Mouse (Mus musculus) kidney, adult 9 months (tissue): ENCODE data around the gene Slc6a8.

ENCODE experiments used
- DNase-seq: peaks from one replicate; pipeline ENCODE4 v3.0.0; 2022

Slc6a8 gene

GRCm38 (mm10) chrX:73672879-73673618, at the start of gene Slc6a8:
Gene Slc6a8 (plus strand): TSS chrX:73673150.
- peak; percentile 63 for DNase-seq

- no peak for DNase-seq
Observed at GRCm38 (mm10) chrX:73626981-73627380, 46.0 kb upstream of the Slc6a8 start.

DNA sequence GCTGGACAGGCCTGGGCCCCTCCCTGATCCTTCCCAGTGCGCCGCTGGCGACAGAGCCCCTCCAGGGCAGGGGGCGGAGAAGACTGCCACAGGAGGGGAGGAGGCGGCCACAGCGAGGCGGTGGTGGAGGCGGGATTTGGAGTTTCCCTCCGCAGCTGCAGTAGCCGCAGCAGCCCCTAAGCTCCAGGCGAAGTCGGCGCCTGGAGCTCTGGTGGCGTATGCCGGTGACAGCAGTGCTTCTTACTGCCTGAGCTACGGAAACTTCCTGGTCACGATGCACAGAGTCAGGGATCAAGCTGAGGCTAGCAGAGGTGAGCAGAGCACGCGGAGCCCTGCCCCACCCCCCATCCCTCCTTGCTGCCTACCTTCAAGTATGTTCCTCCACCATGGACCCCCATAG, 37.5 kb upstream of the Slc6a8 start:
- no peak for DNase-seq

- no peak for DNase-seq
Observed at GRCm38 (mm10) chrX:73637415-73637814, 35.5 kb upstream of the Slc6a8 start.

DNA sequence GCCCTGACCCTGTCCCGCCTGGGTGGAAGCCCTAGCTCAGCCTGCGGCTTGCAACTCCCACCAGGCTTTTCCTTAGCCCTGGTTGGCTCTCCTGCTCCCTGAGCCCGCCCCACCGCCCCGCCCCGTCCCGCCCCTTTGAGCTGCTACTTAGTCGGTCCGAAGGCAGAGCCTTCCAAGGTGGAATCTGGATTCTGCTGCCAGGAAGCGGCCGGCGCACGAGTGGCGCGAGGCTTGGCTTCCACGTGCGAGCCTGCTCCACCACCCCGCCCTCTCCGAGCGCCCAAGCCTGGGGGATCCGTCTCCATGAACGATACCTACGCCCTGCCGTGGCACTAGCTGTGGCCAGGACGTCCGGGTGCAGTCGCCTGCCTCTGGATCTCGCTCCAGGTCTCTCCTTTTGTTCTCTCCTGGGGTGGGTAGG, 33.7 kb upstream of the Slc6a8 start, which contains the start of gene Dusp9:
Dusp9 (plus strand) TSS at position 165 of the 421 bp plus-strand sequence.
- peak; percentile 43 for DNase-seq

GRCm38 (mm10) chrX:73639901-73640469, 33.0 kb upstream of the Slc6a8 start:
- DNase-seq: no peak

- DNase-seq: no peak
Observed at GRCm38 (mm10) chrX:73645121-73645520, 27.8 kb upstream of the Slc6a8 start.

GRCm38 (mm10) chrX:73650869-73651268, 22.1 kb upstream of the Slc6a8 start:
- no peak for DNase-seq

DNA sequence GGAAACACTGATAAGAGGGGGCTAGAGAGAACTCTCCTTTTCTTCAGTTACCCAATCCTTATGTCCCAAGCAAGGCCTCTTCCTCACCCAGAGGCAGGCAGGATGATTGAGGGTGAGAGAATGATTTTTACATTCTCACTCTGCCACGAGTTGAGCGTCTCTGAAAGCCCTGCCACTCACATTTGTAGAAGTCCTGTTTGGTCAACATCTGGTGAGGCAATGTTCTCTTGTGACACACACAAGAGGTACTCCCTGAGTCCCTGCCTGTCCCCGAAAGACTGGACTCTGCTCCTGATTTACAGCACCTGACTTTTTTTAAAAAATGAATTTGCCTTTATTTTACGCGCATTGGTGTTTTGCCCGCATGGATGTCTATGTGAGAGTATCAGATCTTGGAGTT, 19.6 kb upstream of the Slc6a8 start:
- DNase-seq: no peak

- peak; percentile 85 for DNase-seq
Observed at GRCm38 (mm10) chrX:73654177-73654576, 18.8 kb upstream of the Slc6a8 start.

GRCm38 (mm10) chrX:73655529-73655928, 17.4 kb upstream of the Slc6a8 start:
- DNase-seq: peak; percentile 18

DNA sequence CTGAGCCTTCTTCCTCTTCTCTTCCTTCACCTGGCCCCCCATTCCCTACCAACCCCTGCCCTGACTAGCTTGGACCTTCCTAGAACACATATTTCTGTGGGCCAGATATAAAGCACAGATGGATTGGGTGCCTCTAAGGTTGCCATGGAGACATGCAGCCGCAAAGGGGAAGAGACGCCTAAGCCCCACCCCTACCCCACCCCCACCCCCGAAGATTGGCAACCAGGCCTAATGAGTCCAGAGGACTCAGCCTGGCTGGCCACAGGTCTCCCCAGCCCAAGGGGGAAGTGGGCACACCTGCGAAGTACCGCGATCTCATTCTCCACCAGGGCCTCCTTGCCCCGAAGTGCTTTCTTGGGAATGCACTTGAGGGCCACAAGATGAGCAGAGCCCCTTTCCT, 14.6 kb upstream of the Slc6a8 start:
- no peak for DNase-seq

DNA sequence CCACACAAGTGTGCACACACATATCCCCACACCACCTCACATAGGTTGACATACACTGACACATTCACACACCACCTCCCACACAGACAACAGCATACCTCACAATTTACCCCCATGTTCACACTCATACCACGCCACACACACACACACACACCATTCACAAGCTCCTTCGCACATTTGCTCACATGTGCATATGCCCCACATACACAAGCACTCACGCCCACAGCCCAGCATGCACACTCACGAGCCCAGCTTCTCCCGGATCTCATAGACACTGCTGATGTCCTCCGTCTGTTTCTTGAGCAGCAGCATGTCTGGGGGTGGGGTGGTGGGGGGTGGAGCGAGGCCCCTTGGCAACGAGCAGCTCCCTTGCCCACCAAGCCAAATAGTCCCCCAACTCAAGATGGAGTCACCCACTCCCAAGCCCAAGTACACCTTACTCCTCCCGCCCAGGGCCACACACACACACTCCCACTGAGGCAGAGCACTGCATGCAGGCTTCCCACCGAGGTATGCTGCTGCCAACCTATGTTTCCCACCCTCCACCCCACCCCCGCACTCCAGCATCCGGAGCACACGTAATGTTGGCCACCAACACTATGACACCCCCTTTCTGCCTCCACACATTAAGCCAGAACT, 13.9 kb upstream of the Slc6a8 start:
- DNase-seq: no peak

DNA sequence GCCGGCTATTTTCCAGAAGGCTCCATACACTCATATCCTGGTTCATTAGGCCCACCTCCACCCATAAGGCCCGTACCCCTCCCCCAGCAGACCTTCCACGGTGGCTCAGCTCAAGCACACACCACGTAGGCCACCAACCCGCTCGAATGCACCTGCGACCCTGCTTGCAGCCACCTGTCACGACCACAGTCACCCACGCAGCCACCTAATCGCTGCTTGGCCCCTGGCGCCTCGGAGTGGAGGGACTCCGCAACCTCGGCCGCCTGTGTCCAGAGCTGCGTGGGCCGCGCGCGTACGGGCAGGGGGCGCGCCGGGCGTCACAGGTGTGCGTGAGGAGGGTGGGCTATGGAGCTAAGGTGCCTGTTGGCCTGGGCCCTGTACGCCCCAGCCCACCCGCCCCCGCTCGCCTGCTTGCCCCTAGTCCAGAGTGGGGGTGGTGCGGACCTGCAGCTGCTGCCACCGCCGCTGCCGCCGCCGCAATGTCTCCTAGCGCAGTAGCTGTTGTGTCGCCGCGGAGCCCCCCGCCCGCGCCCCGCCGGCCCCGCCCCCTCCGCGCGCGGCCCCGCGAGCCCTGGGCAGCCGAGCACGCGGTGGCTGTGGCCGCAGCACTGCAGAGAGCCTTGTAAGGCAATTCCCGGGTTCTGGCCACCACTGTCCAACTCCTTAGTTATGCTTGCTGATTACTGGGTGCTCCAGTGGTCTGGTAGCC, 13.2 kb upstream of the Slc6a8 start, which contains the start of gene Pnck:
Pnck (minus strand) TSS at position 543 of the 709 bp plus-strand sequence.
- DNase-seq: no peak

- no peak for DNase-seq
Observed at GRCm38 (mm10) chrX:73660284-73660665, 12.7 kb upstream of the Slc6a8 start.

DNA sequence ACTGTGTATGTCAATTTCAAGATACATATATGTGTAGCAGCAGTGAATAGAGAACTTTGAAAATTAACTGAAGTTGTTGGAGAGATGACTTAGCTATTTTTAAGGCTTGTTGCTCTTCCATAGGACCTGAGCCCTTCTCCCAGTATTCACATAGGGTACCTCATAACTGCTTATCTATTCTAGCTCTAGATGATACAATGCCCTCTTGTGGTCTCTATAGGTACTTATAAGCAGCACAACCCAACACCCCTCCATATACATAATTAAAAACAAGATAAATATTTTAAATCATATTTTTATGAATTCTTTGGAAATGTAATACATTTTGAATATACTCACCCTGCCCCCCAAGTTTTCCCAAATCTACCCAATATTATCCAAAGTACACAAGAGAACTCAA, 9.8 kb upstream of the Slc6a8 start:
- DNase-seq: no peak

GRCm38 (mm10) chrX:73672031-73672431, 919 bp upstream of the Slc6a8 start:
- DNase-seq: peak; percentile 63

DNA sequence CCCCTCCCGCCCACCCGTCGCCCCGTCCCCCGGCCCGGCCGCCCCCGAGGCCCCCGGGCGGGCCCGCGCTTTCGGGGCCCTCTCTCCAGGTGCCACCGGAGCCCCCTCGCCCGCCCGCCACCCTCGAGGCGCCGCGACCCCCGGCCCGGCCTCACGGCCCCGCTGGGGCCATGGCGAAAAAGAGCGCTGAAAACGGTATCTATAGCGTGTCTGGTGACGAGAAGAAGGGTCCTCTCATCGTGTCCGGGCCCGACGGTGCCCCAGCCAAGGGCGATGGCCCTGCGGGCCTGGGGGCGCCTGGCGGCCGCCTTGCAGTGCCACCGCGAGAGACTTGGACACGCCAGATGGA, 643 bp downstream of the Slc6a8 start:
- DNase-seq: no peak

DNA sequence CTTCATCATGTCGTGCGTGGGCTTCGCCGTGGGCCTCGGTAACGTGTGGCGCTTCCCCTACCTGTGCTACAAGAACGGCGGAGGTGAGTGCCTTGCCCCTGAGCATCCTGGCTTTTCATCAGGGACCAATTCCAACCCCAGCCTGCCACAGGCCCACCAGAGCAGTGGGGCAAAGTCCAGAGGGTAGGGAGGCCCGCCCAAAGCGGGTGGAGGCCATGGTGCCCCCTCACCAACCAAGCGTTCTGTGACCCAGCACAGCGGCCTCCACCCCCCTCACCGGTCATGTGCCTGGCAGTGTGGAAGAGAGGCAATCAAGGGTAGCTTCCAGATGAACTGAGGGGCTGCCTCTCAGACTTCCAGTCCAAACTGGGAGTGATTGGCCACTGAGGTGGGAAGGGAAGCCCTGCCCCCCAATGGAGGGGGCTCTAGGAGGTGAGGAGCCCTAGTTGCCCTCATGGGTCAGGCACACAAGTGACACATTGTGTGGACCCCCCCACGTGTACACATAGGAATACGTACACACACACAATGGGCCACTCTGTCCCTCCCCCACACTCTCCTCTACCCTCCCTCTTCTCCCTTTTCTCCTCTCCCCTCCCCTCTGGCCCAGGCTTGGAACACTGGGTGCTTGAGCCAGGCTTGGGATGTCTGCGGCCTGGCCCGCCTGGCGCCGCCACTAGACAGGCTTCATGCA, 1.2 kb downstream of the Slc6a8 start:
- peak; percentile 76 for DNase-seq

- no peak for DNase-seq
Observed at GRCm38 (mm10) chrX:73675231-73675630, 2.3 kb downstream of the Slc6a8 start.

- no peak for DNase-seq
Observed at GRCm38 (mm10) chrX:73676668-73677067, 3.7 kb downstream of the Slc6a8 start.

DNA sequence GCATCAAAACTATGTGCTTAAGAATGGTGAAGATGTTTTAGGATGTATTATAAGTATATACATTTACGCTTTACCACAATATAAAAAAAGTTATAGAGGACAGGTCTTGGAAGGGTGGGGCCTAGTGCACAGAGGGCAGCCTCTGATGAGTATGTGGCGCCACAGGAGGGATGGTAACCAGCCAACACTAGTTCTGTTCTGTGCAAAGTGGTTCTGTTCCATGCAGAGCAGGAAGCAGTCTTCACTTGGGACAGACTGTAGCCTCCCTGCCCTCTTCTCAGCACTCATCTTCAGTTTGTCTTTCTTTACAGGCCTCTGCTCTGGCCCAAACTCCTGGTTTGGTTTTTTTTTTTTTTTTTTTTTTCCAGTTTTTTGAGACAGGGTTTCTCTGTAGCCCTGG, 11.2 kb downstream of the Slc6a8 start:
- DNase-seq: no peak

DNA sequence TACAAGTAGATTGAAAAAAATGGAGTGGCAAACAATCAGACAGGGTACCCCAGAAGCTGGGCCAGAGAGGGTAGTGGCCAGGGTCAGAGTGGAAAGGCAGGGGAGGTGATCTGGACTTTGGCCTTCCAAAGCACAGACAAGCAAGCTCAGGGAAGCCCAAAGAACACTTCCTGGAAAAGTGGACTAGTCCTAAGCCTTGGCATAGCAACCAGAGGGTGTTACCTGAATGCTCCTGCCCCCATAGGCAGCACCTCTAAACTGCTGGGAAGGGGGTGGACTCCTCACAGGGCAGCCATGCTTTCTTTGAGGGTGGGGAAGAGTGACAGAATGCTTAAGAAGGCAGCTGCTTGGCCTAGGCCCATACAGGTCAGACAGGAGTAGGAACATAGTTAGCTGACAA, 12.0 kb downstream of the Slc6a8 start:
- DNase-seq: peak; percentile 57
